ENCODE assay signal across 14 mouse cellular contexts in genomic region chr2:74658667-74659371, GRCm38 (mm10). TPM values are rescaled to one million over a fixed set of nuclear protein-coding genes. Genes with fewer than 3 reads are reported as not detected.
DNase-seq lines count a peak whose midpoint lies in the region; ATAC-seq and TF ChIP-seq lines count a peak whose summit lies in the region.
"Had no signal": no experiment of that assay in that cellular context is flagged by ENCODE, and none has a peak within 500 bp of the region (broad histone marks: within the 10 kb centered on the region; RNA-seq: fewer than 3 reads in every experiment).

No protein-coding gene starts in this region.

- H3K9me3 ChIP-seq in heart, embryonic 10.5 days: no peaks in the 10 kb centered on the region
- H3K9me3 ChIP-seq in midbrain, embryonic 12.5 days: no peaks in the 10 kb centered on the region
- H3K9me3 ChIP-seq: liver, embryonic 13.5 days had no signal

- under 1% methylated on average over 47 of the region's 47 CpGs for WGBS in heart, embryonic 10.5 days
- under 1% methylated on average over 47 of the region's 47 CpGs for WGBS in midbrain, embryonic 12.5 days

- no peak overlapping the region for H3K27ac ChIP-seq in heart, embryonic 10.5 days
- H3K27ac ChIP-seq in embryonic fibroblast, embryonic 13.5 days (ENCODE audit: insufficient read depth, low read length): no peak overlapping the region
- peak overlapping the region; percentile 49; the same call in 1 of the 2 replicates for H3K27ac ChIP-seq in midbrain, embryonic 12.5 days (replicated peaks)
- H3K27ac ChIP-seq: liver, embryonic 13.5 days had no signal

- TF ChIP-seq CTCF in embryonic fibroblast, embryonic 13.5 days (IDR thresholded peaks at IDR 0.05; ENCODE audit: borderline replicate concordance, insufficient read depth, low read length): no peak

- no peak for ATAC-seq in midbrain, embryonic 12.5 days (ENCODE audit: low FRiP score, low read depth)
- ATAC-seq in erythroblast, adult 5-6 weeks (replicated peaks; ENCODE audit: low FRiP score, poor library complexity, severe bottlenecking): no peak

- intact Hi-C loops in left cerebral cortex, postnatal 4 days (cut with DNase I): loop anchor here (5.0 kb wide), 1 partner anchor 592 kb away; no protein-coding TSS in a partner anchor

- 0 out of 2 replicates have a peak overlapping the region, but pooled peaks have one; percentile 5 for H3K4me2 ChIP-seq in midbrain, embryonic 12.5 days (replicated peaks)
- H3K4me2 ChIP-seq: liver, embryonic 13.5 days had no signal

- no peaks in the 10 kb centered on the region for H3K36me3 ChIP-seq in heart, embryonic 10.5 days
- H3K36me3 ChIP-seq in midbrain, embryonic 12.5 days: no peaks in the 10 kb centered on the region
- H3K36me3 ChIP-seq: liver, embryonic 13.5 days had no signal

- DNase-seq in heart, embryonic 10.5 days (ENCODE audit: low spot score): no peak
- no peak for DNase-seq in heart, postnatal 4 days
- DNase-seq in ES-CJ7 (ENCODE audit: low read depth, low spot score) (peak; percentile 62), MN1 (ENCODE audit: low spot score) (no peak)
- DNase-seq in left cerebral cortex, postnatal 4 days: no peak
- DNase-seq: adrenal gland, adult 2 months; cerebellum, postnatal 36 days; liver, embryonic 13.5 days; thymus, postnatal 4 days had no signal

- no peak for TF ChIP-seq POLR2A in embryonic fibroblast, embryonic 13.5 days (IDR thresholded peaks at IDR 0.05; ENCODE audit: low read depth, low read length)

- H3K9ac ChIP-seq in midbrain, embryonic 12.5 days (replicated peaks): no peak overlapping the region
- H3K9ac ChIP-seq: liver, embryonic 13.5 days had no signal

- H3K4me1 ChIP-seq in heart, embryonic 10.5 days: peaks cover 29% of the 10 kb centered on the region
- no peaks in the 10 kb centered on the region; the same call in 1 of the 2 replicates for H3K4me1 ChIP-seq in embryonic fibroblast, embryonic 13.5 days (ENCODE audit: control insufficient read depth, insufficient read depth, low read length)
- H3K4me1 ChIP-seq in midbrain, embryonic 12.5 days: peaks cover 10% of the 10 kb centered on the region

- H3K27me3 ChIP-seq in heart, embryonic 10.5 days (ENCODE audit: insufficient read depth, poor library complexity, severe bottlenecking): peaks cover 100% of the 10 kb centered on the region
- H3K27me3 ChIP-seq in midbrain, embryonic 12.5 days: peaks cover 96% of the 10 kb centered on the region
- H3K27me3 ChIP-seq: CH12.LX had no signal

- peak overlapping the region; percentile 35 for H3K4me3 ChIP-seq in heart, embryonic 10.5 days
- H3K4me3 ChIP-seq in embryonic fibroblast, embryonic 13.5 days (ENCODE audit: insufficient read depth, low read length): peak overlapping the region; percentile 6; the same call in 1 of the 2 replicates
- H3K4me3 ChIP-seq in midbrain, embryonic 12.5 days: peak overlapping the region; percentile 27
- H3K4me3 ChIP-seq: liver, embryonic 13.5 days had no signal

RNA-seq across cellular contexts. Expression of gene Evx2, which starts 0.5 kb away (rescaled TPM):
- polyA plus RNA-seq in heart, embryonic 10.5 days (2016; fragmentation: Nextera tagmentation; extraction: Ambion mirVana): not detected in 2 replicates
- not detected for total RNA-seq in heart, postnatal 4 days (2021)
- 0.35 and 0.74 TPM in 2 replicates for polyA plus RNA-seq in embryonic fibroblast, embryonic 13.5 days (2011; ENCODE audit: insufficient read length, low read depth, missing spikeins)
- polyA plus RNA-seq in midbrain, embryonic 12.5 days (2016; fragmentation: Nextera tagmentation; extraction: Ambion mirVana): 1.2 and 1.4 TPM in 2 replicates
- total RNA-seq in left cerebral cortex, postnatal 4 days (2021): not detected
- not detected in 2 replicates for total RNA-seq in erythroblast, adult 5-6 weeks (2015; ENCODE audit: low replicate concordance)
- total RNA-seq in erythroblast, adult 5-6 weeks (2017; ENCODE audit: low replicate concordance): not detected in 2 replicates
- total RNA-seq: adrenal gland, adult 2 months; CH12.LX had no signal
- polyA plus RNA-seq: adrenal gland, adult 2 months; heart, embryonic 16.5 days; liver, embryonic 13.5 days had no signal

RNA-seq across cellular contexts. Expression of gene Hoxd13, which starts 9.3 kb away (rescaled TPM):
- 0.40 TPM in 1 of 2 replicates, not detected in the other for polyA plus RNA-seq in heart, embryonic 10.5 days (2016; fragmentation: Nextera tagmentation; extraction: Ambion mirVana)
- not detected for total RNA-seq in heart, postnatal 4 days (2021)
- polyA plus RNA-seq in embryonic fibroblast, embryonic 13.5 days (2011; ENCODE audit: insufficient read length, low read depth, missing spikeins): 17.0 and 20.1 TPM in 2 replicates
- 0.21 TPM in 1 of 2 replicates, not detected in the other for polyA plus RNA-seq in midbrain, embryonic 12.5 days (2016; fragmentation: Nextera tagmentation; extraction: Ambion mirVana)
- total RNA-seq in left cerebral cortex, postnatal 4 days (2021): not detected
- total RNA-seq in erythroblast, adult 5-6 weeks (2015; ENCODE audit: low replicate concordance): not detected in 2 replicates
- total RNA-seq in erythroblast, adult 5-6 weeks (2017; ENCODE audit: low replicate concordance): not detected in 2 replicates
- total RNA-seq: adrenal gland, adult 2 months; CH12.LX had no signal
- polyA plus RNA-seq: adrenal gland, adult 2 months; heart, embryonic 16.5 days; liver, embryonic 13.5 days had no signal

RNA-seq across cellular contexts. Expression of gene Hoxd12, which starts 16.0 kb away (rescaled TPM):
- 1.1 TPM in 1 of 2 replicates, not detected in the other for polyA plus RNA-seq in heart, embryonic 10.5 days (2016; fragmentation: Nextera tagmentation; extraction: Ambion mirVana)
- not detected for total RNA-seq in heart, postnatal 4 days (2021)
- polyA plus RNA-seq in embryonic fibroblast, embryonic 13.5 days (2011; ENCODE audit: insufficient read length, low read depth, missing spikeins): 2.3 and 3.7 TPM in 2 replicates
- not detected in 2 replicates for polyA plus RNA-seq in midbrain, embryonic 12.5 days (2016; fragmentation: Nextera tagmentation; extraction: Ambion mirVana)
- not detected for total RNA-seq in left cerebral cortex, postnatal 4 days (2021)
- not detected in 2 replicates for total RNA-seq in erythroblast, adult 5-6 weeks (2015; ENCODE audit: low replicate concordance)
- not detected in 2 replicates for total RNA-seq in erythroblast, adult 5-6 weeks (2017; ENCODE audit: low replicate concordance)
- total RNA-seq: adrenal gland, adult 2 months; CH12.LX had no signal
- polyA plus RNA-seq: adrenal gland, adult 2 months; heart, embryonic 16.5 days; liver, embryonic 13.5 days had no signal

RNA-seq across cellular contexts. Expression of gene Hoxd11, which starts 20.5 kb away (rescaled TPM):
- polyA plus RNA-seq in heart, embryonic 10.5 days (2016; fragmentation: Nextera tagmentation; extraction: Ambion mirVana): 0.07 and 2.1 TPM in 2 replicates
- not detected for total RNA-seq in heart, postnatal 4 days (2021)
- polyA plus RNA-seq in embryonic fibroblast, embryonic 13.5 days (2011; ENCODE audit: insufficient read length, low read depth, missing spikeins): 2.8 and 3.8 TPM in 2 replicates
- polyA plus RNA-seq in midbrain, embryonic 12.5 days (2016; fragmentation: Nextera tagmentation; extraction: Ambion mirVana): not detected in 2 replicates
- total RNA-seq in left cerebral cortex, postnatal 4 days (2021): not detected
- total RNA-seq in erythroblast, adult 5-6 weeks (2015; ENCODE audit: low replicate concordance): not detected in 2 replicates
- total RNA-seq in erythroblast, adult 5-6 weeks (2017; ENCODE audit: low replicate concordance): not detected in 2 replicates
- total RNA-seq: adrenal gland, adult 2 months; CH12.LX had no signal
- polyA plus RNA-seq: adrenal gland, adult 2 months; heart, embryonic 16.5 days; liver, embryonic 13.5 days had no signal

RNA-seq across cellular contexts. Expression of gene Hoxd10, which starts 32.9 kb away (rescaled TPM):
- polyA plus RNA-seq in heart, embryonic 10.5 days (2016; fragmentation: Nextera tagmentation; extraction: Ambion mirVana): 2.3 TPM in 1 of 2 replicates, not detected in the other
- total RNA-seq in heart, postnatal 4 days (2021): not detected
- polyA plus RNA-seq in embryonic fibroblast, embryonic 13.5 days (2011; ENCODE audit: insufficient read length, low read depth, missing spikeins): 3.7 and 4.4 TPM in 2 replicates
- polyA plus RNA-seq in midbrain, embryonic 12.5 days (2016; fragmentation: Nextera tagmentation; extraction: Ambion mirVana): not detected in 2 replicates
- not detected for total RNA-seq in left cerebral cortex, postnatal 4 days (2021)
- not detected in 2 replicates for total RNA-seq in erythroblast, adult 5-6 weeks (2015; ENCODE audit: low replicate concordance)
- 0.42 TPM in 1 of 2 replicates, not detected in the other for total RNA-seq in erythroblast, adult 5-6 weeks (2017; ENCODE audit: low replicate concordance)
- total RNA-seq: adrenal gland, adult 2 months; CH12.LX had no signal
- polyA plus RNA-seq: adrenal gland, adult 2 months; heart, embryonic 16.5 days; liver, embryonic 13.5 days had no signal
